Mouse (Mus musculus) layer of hippocampus, adult 9-10 months (tissue): Measurements from ENCODE around the gene Gpc6.

Experiments used
- DNase-seq: peaks from one replicate; pipeline ENCODE4 v3.0.0; 2022; ENCODE audit warnings: low spot score

Gene Gpc6

DNA sequence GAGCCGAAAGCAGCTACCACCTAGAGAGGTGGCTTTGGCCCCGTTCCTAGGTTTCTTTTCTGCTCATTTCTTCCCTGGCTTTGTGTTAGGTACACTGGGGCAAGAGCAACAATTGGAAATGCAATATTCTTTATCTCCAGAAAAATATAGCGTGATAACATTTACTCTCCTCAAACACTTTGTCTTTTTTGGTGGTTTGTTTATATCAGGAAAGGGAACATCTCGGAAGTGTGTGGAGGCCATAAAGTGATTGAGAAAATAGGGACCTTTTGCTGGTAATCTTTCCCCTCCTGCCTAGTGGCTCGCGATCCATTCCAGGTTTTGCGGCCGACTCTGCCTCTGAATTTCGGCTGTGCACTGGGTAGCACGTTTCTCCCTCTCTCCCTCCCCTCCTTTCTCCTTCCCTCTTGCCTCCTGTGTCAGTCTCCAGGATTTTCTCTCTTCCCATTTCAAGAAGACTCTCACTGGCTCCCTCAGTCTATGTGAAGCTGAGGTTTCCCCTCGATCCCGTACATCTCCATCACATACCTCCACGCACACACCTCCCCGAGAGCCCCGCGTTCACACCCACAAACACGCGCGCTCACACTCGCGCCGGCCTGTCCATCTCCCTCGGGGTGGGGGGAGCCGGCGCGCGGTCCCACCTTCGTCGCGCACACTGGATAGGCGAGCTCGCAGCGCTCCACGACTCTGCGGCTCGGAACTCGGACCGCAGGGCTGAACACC is at the start of gene Gpc6:
Gpc6 (plus strand) TSS at position 440 of the 726 bp plus-strand sequence.
- DNase-seq: no peak

GRCm38 (mm10) chr14:116882480-116883044 is 42.6 kb upstream of the Gpc6 start:
- DNase-seq: no peak

DNA sequence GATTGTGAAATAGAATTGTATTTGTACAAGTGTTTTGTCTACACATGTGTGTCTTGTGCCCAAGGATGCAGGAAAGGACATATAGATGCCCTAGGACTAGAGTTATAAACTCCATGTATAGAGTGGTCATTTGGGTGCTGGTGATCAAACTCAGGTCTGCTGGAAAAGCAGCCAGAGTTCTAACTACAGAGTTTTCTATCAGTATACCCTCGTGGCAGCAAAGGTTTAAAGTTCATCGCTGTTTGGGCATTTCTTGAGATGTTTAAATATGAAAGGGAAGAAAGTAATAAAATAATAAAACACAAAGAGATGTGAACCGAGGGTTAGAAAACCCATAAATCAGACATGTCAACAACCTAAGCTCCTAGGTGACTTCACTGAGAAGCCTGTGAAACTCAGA is 30.8 kb upstream of the Gpc6 start:
- no peak for DNase-seq

DNA sequence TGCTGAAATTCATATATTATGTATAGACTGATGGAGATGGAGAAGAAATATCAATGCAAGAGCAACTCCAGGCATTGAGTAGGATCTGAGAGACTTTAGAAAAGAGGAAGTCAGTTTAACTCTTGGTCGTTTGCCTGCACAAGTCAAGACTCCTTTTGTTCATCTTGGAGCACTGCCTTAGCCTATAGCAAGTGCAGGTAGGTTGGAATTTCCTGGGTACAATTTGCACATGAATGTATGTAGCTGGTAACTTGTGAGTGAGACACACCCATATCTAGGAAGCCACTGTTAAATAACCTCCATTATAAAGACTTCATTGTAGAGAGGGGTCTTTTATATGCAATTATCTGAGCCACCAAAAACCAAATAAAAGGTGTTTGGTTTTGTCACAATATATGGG is 27.1 kb upstream of the Gpc6 start:
- DNase-seq: no peak

GRCm38 (mm10) chr14:116911768-116912167 is 13.3 kb upstream of the Gpc6 start:
- DNase-seq: no peak

GRCm38 (mm10) chr14:116916874-116917273 is 8.2 kb upstream of the Gpc6 start:
- no peak for DNase-seq

GRCm38 (mm10) chr14:116924266-116924665 is 849 bp upstream of the Gpc6 start:
- DNase-seq: no peak

GRCm38 (mm10) chr14:116925691-116926403 is 732 bp downstream of the Gpc6 start:
- DNase-seq: no peak

- no peak for DNase-seq
Observed at GRCm38 (mm10) chr14:116926404-116927171, 1.5 kb downstream of the Gpc6 start.

- no peak for DNase-seq
Observed at GRCm38 (mm10) chr14:116927341-116928315, 2.5 kb downstream of the Gpc6 start.

DNA sequence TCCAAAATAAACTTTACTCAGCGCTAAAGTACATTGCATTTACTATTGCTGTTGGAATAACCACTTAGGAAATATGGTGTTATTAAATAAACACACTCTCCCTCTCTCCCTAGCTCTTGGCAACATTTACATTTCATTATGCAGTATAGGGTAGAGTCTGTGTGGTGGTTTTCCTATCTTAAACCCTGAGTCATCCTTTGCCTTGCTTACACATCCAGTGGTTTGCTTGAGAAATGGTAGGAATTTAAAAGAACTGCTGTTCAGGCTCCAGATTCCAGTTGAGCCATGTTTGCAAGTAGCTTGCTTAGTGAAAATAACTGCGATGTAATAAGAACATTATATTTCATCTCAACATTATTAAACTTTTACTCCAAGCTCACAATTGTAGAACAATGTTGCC is 3.3 kb downstream of the Gpc6 start:
- DNase-seq: no peak

DNA sequence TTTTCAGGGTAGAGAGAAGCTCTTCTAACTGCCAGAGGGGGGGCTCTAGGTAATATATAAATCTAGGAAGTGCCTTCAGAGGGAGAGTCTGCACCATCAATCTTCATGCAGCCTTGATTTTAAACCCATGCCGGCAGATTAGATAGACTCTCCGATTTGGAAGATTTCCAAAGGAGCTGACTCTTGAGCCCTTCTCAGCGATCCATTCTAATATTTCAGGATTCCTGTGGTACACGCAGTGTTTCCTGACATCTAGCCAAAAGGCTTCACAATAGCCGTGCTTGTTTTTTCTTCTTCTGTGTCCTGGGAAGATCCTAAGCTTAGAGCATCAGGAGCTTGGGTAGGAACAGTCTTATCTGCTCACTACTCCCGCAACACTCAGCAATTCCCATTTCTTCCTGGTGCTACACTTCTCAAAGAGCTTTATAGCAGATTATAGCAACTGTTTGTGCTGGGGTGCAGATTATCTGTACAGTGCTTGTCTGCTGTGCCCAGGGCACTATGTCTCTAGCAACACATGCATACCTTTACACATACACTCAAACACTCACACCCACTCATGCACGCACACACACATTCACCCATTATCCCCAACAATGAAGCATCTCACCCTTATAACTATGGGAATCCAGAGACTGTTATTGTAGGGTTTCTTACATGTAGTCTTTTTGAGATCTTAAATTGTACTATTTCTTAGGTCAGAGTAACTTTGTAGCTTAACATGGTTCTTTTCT is 3.8 kb downstream of the Gpc6 start:
- DNase-seq: no peak

GRCm38 (mm10) chr14:116933825-116934224 is 8.7 kb downstream of the Gpc6 start:
- DNase-seq: no peak

- no peak for DNase-seq
Observed at GRCm38 (mm10) chr14:116937910-116938560, 12.9 kb downstream of the Gpc6 start.

- DNase-seq: no peak
Observed at GRCm38 (mm10) chr14:116938735-116939134, 13.6 kb downstream of the Gpc6 start.

- no peak for DNase-seq
Observed at GRCm38 (mm10) chr14:116939561-116939960, 14.4 kb downstream of the Gpc6 start.

- no peak for DNase-seq
Observed at GRCm38 (mm10) chr14:116941772-116942171, 16.7 kb downstream of the Gpc6 start.

DNA sequence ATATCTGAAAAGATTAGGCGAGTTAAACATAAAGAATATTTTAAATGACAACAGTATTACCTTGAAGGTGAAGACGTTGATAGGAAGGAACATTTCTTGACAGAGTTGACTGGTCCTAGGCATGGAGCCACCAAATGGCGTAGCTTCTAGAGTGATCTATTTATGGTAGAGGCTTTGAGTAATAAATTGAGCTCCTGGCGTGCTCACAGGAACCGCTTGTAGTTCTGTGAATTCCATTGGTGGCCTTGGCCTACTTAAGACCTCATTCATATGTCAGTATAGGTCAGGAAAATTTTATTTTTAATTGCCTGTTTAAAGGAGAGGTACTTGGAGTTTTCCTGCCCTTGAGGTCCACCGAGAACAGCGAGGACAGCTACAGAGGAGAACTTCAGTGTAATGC is 18.6 kb downstream of the Gpc6 start:
- DNase-seq: no peak

- no peak for DNase-seq
Observed at GRCm38 (mm10) chr14:116945975-116946374, 20.9 kb downstream of the Gpc6 start.

DNA sequence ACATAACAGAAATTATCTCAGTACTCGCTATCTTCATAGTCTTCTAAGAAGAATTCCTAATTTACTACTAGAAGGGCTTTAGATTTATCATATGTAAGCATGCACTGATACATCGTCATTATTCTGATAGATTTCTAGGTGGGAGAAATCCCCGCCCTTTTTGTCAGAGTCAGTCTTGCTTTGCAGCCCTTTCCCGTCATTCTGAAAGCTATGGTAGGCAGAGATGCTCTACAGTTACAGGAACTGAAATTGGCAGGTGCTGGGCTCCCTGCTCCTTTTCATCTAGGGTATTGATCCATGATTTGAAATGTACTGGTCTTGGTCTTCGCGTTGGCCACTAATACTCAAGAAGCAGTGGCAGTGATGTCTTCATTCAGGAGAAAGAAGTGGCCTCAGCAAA is 22.3 kb downstream of the Gpc6 start:
- DNase-seq: no peak
